Mouse (Mus musculus) embryonic stem cell, embryonic (primary cell): Measurements from ENCODE around the gene AY358078.
"Not testable (repeated sequence)": the region's sequence is repeated elsewhere in the genome, so short reads cannot be mapped to it uniquely, and the experiment has no call there.

Source experiments
- CTCF ChIA-PET, 4 experiments: fragments of 300-600 bp in 2 of 4; fragments of 350-600 bp in 2 of 4; sonication (Branson Sonifier 250); formaldehyde crosslinking; loops; one replicate each; lab custom pipeline; 2022; ENCODE audit warnings: inconsistent platforms in 2 of 4; lab: Charles Lee
- POLR2A ChIA-PET, 4 experiments: fragments of 300-600 bp in 2 of 4; fragments of 350-600 bp in 2 of 4; sonication (Branson Sonifier 250); formaldehyde crosslinking; loops; one replicate each; lab custom pipeline; 2022; ENCODE audit warnings: antibody characterized with exemption in 4 of 4, inconsistent platforms in 1 of 4; lab: Charles Lee

Gene AY358078

GRCm38 (mm10) chr14:51853399-51853798 is 53.6 kb downstream of the AY358078 start, which contains the start of gene Ear6:
Ear6 (plus strand) TSS chr14:51853699.
- ChIA-PET CTCF (no interaction called here), POLR2A (no interaction called here)

- POLR2A ChIA-PET: not testable (repeated sequence)
- CTCF ChIA-PET: interaction anchor here in 1 of 4 experiments (0.6 kb wide), 1 partner anchor 757 kb away, joined by 3 read pairs; no protein-coding TSS in a partner anchor
Measured at GRCm38 (mm10) chr14:51855280-51855679, 55.4 kb downstream of the AY358078 start.

- ChIA-PET POLR2A (interaction anchor here in 1 of 4 experiments (0.7 kb wide), 1 partner anchor 14 kb away, joined by 3 read pairs; no protein-coding TSS in a partner anchor), CTCF (interaction anchor here in 2 of 4 experiments (0.6 to 1.6 kb wide), 6 partner anchors 20 to 446 kb away, joined by 3 to 13 read pairs (median 4); no protein-coding TSS in a partner anchor)
Measured at GRCm38 (mm10) chr14:51863603-51864002, 63.8 kb downstream of the AY358078 start.

GRCm38 (mm10) chr14:51870756-51871155 is 70.9 kb downstream of the AY358078 start:
- CTCF ChIA-PET: interaction anchor here in 1 of 4 experiments (0.6 kb wide), 1 partner anchor 374 kb away, joined by 5 read pairs; no protein-coding TSS in a partner anchor
- POLR2A ChIA-PET: interaction anchor here in 1 of 4 experiments (2.0 kb wide), 1 partner anchor 13 kb away, joined by 7 read pairs; no protein-coding TSS in a partner anchor

- POLR2A ChIA-PET: interaction anchor here in 1 of 4 experiments (2.0 kb wide), 1 partner anchor 12 kb away, joined by 7 read pairs; no protein-coding TSS in a partner anchor
- CTCF ChIA-PET: interaction anchor here in 1 of 4 experiments (0.6 kb wide), 1 partner anchor 391 kb away, joined by 3 read pairs; no protein-coding TSS in a partner anchor
Measured at GRCm38 (mm10) chr14:51871741-51872140, 71.9 kb downstream of the AY358078 start.
